In the genomic region with DNA sequence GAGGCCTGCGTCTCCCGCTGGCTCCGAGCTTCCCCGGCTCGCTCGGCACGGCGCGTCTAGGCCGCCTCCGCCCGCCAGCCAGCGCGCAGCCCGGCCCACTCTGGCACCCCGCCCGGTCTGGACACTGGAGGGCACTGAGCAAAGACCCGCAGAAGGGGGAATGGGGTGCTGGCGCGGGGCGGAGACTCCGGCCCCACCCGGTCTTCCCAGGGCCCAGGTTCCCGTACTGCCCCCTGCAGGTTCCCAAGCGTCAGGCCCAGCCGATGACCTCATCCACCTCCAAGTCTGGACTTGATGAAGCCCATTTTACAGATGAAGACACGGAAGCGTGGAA, we compare ENCODE assay signal across 8 mouse cellular contexts. TPM values are rescaled to one million over a fixed set of nuclear protein-coding genes. Genes with fewer than 3 reads are reported as not detected.
A peak's percentile ranks its signal among the peaks of the same experiment; 100 is the strongest.
DNase-seq lines count a peak whose midpoint lies in the region; ATAC-seq and TF ChIP-seq lines count a peak whose summit lies in the region.

No protein-coding gene starts in this region.

- peak overlapping the region; percentile 33 for H3K4me3 ChIP-seq in forebrain, postnatal 0 days (ENCODE audit: low read depth, low read length)
- peak overlapping the region; percentile 51 for H3K4me3 ChIP-seq in lung, embryonic 15.5 days

- peak; percentile 74 for ATAC-seq in forebrain, postnatal 0 days
- ATAC-seq in hematopoietic stem cell, adult 5-6 weeks (replicated peaks in 1 of 2; ENCODE audit: insufficient read depth in 1 of 2, low FRiP score in 2 of 2, low TSS enrichment in 1 of 2, low read depth in 1 of 2, poor library complexity in 2 of 2, severe bottlenecking in 2 of 2), result peak; percentile 83 to 86
- peak; percentile 93 for ATAC-seq in lung, embryonic 15.5 days (ENCODE audit: borderline replicate concordance, extremely low read depth, low FRiP score, low TSS enrichment)

- WGBS in forebrain, postnatal 0 days, result 6% methylated on average over 25 of the region's 28 CpGs
- WGBS in lung, embryonic 15.5 days, result 4% methylated on average over 28 of the region's 28 CpGs

- peak overlapping the region; percentile 76 for H3K27ac ChIP-seq in forebrain, postnatal 0 days (ENCODE audit: low read depth, low read length)
- H3K27ac ChIP-seq in lung, embryonic 15.5 days, result peak overlapping the region; percentile 76

- H3K9ac ChIP-seq in forebrain, postnatal 0 days, result peak overlapping the region; percentile 59
- peak overlapping the region; percentile 90 for H3K9ac ChIP-seq in lung, embryonic 15.5 days

- no peaks in the 10 kb centered on the region for H3K27me3 ChIP-seq in forebrain, postnatal 0 days (ENCODE audit: insufficient read depth, low read length)
- no peaks in the 10 kb centered on the region for H3K27me3 ChIP-seq in lung, embryonic 15.5 days

- H3K36me3 ChIP-seq in forebrain, postnatal 0 days (ENCODE audit: insufficient read depth), result no peaks in the 10 kb centered on the region
- H3K36me3 ChIP-seq in lung, embryonic 15.5 days, result no peaks in the 10 kb centered on the region

- H3K9me3 ChIP-seq in forebrain, postnatal 0 days (ENCODE audit: low read length), result no peaks in the 10 kb centered on the region
- no peaks in the 10 kb centered on the region for H3K9me3 ChIP-seq in lung, embryonic 15.5 days

- peak; percentile 62 for TF ChIP-seq CTCF in forebrain, postnatal 0 days (IDR thresholded peaks at IDR 0.05; ENCODE audit: low read depth)

- peak; percentile 66 for DNase-seq in MEL-GATA-1-ER (ENCODE audit: extremely low read depth, low read depth)
- DNase-seq in cerebellum, adult 8-10 months, result peak; percentile 86
- DNase-seq in forebrain, postnatal 0 days, result peak; percentile 77
- DNase-seq in layer of hippocampus, adult 9-10 months (ENCODE audit: low spot score), result peak; percentile 57
- DNase-seq in ovary, adult 18-20 months (ENCODE audit: low spot score), result peak; percentile 85
- peak; percentile 83 for DNase-seq in thymus, postnatal 0 days (ENCODE audit: low spot score)

- H3K4me2 ChIP-seq in forebrain, postnatal 0 days (ENCODE audit: low read depth), result peak overlapping the region; percentile 66
- peak overlapping the region; percentile 82 for H3K4me2 ChIP-seq in lung, embryonic 15.5 days

- peaks cover 4% of the 10 kb centered on the region for H3K4me1 ChIP-seq in forebrain, postnatal 0 days (ENCODE audit: insufficient read depth)
- H3K4me1 ChIP-seq in lung, embryonic 15.5 days, result peaks cover 14% of the 10 kb centered on the region

RNA-seq across cellular contexts. Expression of a gene that starts 0.4 kb away (rescaled TPM):
- total RNA-seq in forebrain, postnatal 0 days (2014; rRNA removed), result 5.8 and 5.9 TPM in 2 replicates
- 5.7 and 7.1 TPM in 2 replicates for polyA plus RNA-seq in forebrain, postnatal 0 days (2015; fragmentation: Nextera tagmentation; extraction: Ambion mirVana)
- 2.1 and 6.6 TPM in 2 replicates for total RNA-seq in hematopoietic stem cell, adult 5-6 weeks (2017)
- polyA plus RNA-seq in lung, embryonic 15.5 days (2015; fragmentation: Nextera tagmentation; extraction: Ambion mirVana), result 9.9 and 11.0 TPM in 2 replicates
- polyA plus RNA-seq in thymus, postnatal 0 days (2015; fragmentation: Nextera tagmentation; extraction: Ambion mirVana), result 5.9 and 6.3 TPM in 2 replicates

RNA-seq across cellular contexts. Expression of a gene that starts 16.7 kb away (rescaled TPM):
- total RNA-seq in forebrain, postnatal 0 days (2014; rRNA removed), result 0.33 and 1.0 TPM in 2 replicates
- polyA plus RNA-seq in forebrain, postnatal 0 days (2015; fragmentation: Nextera tagmentation; extraction: Ambion mirVana), result 0.43 and 1.0 TPM in 2 replicates
- total RNA-seq in hematopoietic stem cell, adult 5-6 weeks (2017), result 0.35 TPM in 1 of 2 replicates, not detected in the other
- polyA plus RNA-seq in lung, embryonic 15.5 days (2015; fragmentation: Nextera tagmentation; extraction: Ambion mirVana), result 0.09 TPM in 1 of 2 replicates, not detected in the other
- 0.45 and 0.49 TPM in 2 replicates for polyA plus RNA-seq in thymus, postnatal 0 days (2015; fragmentation: Nextera tagmentation; extraction: Ambion mirVana)

RNA-seq across cellular contexts. Expression of a gene that starts 20.4 kb away (rescaled TPM):
- total RNA-seq in forebrain, postnatal 0 days (2014; rRNA removed), result 30.6 and 45.2 TPM in 2 replicates
- polyA plus RNA-seq in forebrain, postnatal 0 days (2015; fragmentation: Nextera tagmentation; extraction: Ambion mirVana), result 15.2 and 20.4 TPM in 2 replicates
- total RNA-seq in hematopoietic stem cell, adult 5-6 weeks (2017), result 0.99 and 2.5 TPM in 2 replicates
- polyA plus RNA-seq in lung, embryonic 15.5 days (2015; fragmentation: Nextera tagmentation; extraction: Ambion mirVana), result 1.8 and 2.0 TPM in 2 replicates
- polyA plus RNA-seq in thymus, postnatal 0 days (2015; fragmentation: Nextera tagmentation; extraction: Ambion mirVana), result 0.09 and 0.12 TPM in 2 replicates

RNA-seq across cellular contexts. Expression of a gene that starts 27.5 kb away (rescaled TPM):
- total RNA-seq in forebrain, postnatal 0 days (2014; rRNA removed), result 3.5 and 7.8 TPM in 2 replicates
- polyA plus RNA-seq in forebrain, postnatal 0 days (2015; fragmentation: Nextera tagmentation; extraction: Ambion mirVana), result 5.0 and 7.0 TPM in 2 replicates
- not detected in 2 replicates for total RNA-seq in hematopoietic stem cell, adult 5-6 weeks (2017)
- 2.8 and 2.9 TPM in 2 replicates for polyA plus RNA-seq in lung, embryonic 15.5 days (2015; fragmentation: Nextera tagmentation; extraction: Ambion mirVana)
- polyA plus RNA-seq in thymus, postnatal 0 days (2015; fragmentation: Nextera tagmentation; extraction: Ambion mirVana), result 8.1 TPM in 2 replicates

RNA-seq across cellular contexts. Expression of a gene that starts 34.1 kb away (rescaled TPM):
- total RNA-seq in forebrain, postnatal 0 days (2014; rRNA removed), result 16.0 and 24.4 TPM in 2 replicates
- polyA plus RNA-seq in forebrain, postnatal 0 days (2015; fragmentation: Nextera tagmentation; extraction: Ambion mirVana), result 6.8 and 14.4 TPM in 2 replicates
- 19.6 and 35.0 TPM in 2 replicates for total RNA-seq in hematopoietic stem cell, adult 5-6 weeks (2017)
- 13.5 and 15.4 TPM in 2 replicates for polyA plus RNA-seq in lung, embryonic 15.5 days (2015; fragmentation: Nextera tagmentation; extraction: Ambion mirVana)
- 51.9 and 60.4 TPM in 2 replicates for polyA plus RNA-seq in thymus, postnatal 0 days (2015; fragmentation: Nextera tagmentation; extraction: Ambion mirVana)

Comparison
In these comparisons a context has a peak if more than half of its experiments do, and no peak if none do; other contexts are left out.
1. Peak in every context shown above with its lines: DNase-seq, ATAC-seq, H3K4me3 ChIP-seq and H3K27ac ChIP-seq.